Mouse (Mus musculus): ENCODE measurements at regions not wholly inside any gene's neighbourhood (a gene's known extent, or its start where the extent isn't known, plus 50 kb on each side); places are given as distances from the start of the nearest gene placed in this dataset.

DNA sequence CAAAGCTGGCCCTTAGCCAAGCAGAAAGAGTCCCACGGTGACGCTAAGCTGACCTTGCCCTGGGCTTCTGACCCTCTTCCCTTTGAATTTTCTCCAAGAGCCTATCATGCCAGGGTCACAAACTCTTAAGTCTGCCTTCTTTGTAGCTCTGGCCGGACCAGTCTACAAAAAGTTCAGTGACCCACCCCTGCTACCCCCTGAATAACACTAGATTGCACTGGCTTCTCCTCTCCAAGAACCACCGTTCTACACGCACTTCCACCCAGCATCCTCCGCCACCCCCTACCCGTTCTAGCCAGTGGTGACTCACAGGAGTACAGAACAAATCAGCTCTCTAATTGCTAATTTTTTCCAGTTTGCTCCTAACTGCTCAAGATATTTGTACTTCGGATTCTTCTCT, 325.0 kb downstream of the Tns1 start:
- no peak for DNase-seq (ENCODE audit: low spot score in 2 of 2)

- DNase-seq (ENCODE audit: low spot score in 2 of 2): no peak
Observed at GRCm38 (mm10) chr1:73797858-73798257, 326.4 kb downstream of the Tns1 start.

DNA sequence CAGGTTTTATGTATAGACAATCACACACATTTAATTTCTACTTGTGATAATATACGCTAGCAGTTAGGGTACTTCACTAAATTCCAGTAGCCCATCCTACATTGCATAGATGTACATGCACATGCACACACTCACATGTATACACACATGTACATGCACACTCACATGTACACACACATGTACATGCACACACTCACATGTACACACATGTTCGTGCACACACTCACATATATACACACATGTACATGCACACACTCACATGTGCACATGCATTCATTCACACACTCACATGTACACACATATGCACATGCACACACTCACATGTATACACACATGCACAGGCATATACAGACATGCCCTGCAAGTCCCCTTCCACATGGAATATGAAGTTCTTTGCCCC, 326.8 kb downstream of the Tns1 start:
- DNase-seq (ENCODE audit: low spot score in 2 of 2): no peak

- DNase-seq (ENCODE audit: low spot score in 2 of 2): no peak
Observed at GRCm38 (mm10) chr1:73793871-73794270, 330.4 kb downstream of the Tns1 start.

DNA sequence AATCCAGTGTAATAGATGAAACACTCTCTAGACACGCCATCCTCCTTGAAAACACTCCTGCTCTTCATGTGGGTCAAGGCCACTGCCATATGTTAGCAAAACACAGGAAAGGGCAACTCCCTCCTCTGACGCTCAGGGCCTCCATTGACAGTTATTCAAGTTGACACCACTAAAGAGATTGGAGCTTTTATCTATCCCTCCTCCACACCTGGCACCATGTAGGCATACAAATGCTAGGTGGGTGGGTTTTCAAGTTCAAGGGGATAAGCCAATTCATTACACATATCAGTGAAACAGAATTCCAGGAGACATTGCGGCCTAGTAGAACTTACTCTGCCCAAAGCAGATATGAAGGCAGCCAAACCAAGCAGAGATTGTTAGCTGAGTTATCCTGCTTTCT, 331.0 kb downstream of the Tns1 start:
- DNase-seq (ENCODE audit: low spot score in 2 of 2): no peak

- no peak for DNase-seq (ENCODE audit: low spot score in 2 of 2)
Observed at GRCm38 (mm10) chr1:73792311-73792710, 331.9 kb downstream of the Tns1 start.

DNA sequence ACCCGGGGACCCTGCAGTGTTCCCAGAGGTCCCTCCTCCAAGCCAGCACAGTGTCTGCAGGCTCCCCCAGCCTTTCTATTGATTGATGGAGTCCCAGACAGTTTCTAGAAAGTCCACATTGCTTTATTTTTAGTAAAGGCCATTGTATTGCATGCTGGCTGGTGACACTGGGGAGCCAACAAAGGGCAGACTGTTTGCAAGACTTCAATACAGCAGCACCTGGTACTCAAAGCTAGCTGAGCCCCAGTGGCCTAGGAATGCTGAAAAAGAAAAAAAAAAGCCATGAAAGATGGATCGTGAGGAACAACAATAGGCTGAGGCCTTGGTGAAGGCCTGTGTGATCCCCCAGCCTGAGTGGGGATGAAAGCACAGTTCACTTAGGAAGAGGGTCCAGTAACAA, 336.6 kb downstream of the Tns1 start:
- no peak for DNase-seq (ENCODE audit: low spot score in 2 of 2)

DNA sequence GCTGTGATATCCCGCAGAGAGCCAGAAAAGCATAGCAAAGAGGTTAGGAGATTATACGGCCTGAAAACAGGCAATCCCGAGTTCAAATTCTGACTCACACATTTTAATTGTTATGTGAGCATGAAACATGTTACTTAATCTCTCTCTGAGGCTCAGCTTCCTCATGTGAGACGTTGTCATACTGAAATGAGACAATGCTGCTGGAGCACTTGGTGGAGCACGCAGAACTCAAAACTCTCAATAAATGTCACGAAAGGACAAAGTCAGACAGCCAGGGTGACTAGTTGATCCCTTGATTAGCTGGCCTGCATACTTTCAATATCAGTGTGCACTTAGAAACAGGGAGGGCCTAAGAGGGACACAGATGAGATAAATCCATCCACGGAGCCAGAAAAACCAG, 337.0 kb downstream of the Tns1 start:
- no peak for DNase-seq (ENCODE audit: low spot score in 2 of 2)

DNA sequence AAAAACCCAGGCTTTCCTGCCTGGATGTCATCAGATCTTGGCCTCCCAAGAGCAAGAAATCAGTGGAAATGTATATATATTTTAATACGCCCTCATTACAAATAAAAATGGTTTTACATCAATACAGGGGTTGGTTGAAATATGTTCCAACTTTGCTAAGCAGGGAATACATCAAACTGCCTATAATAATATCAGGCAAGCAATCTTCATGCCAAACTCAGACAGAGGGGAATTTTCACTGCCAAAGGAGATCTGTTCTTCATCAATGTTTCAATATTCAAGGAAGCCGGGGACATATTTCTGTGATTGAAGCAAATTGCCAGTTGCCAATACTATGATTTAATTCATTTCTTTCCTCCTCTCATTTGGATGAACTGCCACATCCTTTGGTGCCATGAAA, 340.9 kb downstream of the Tns1 start:
- DNase-seq (ENCODE audit: low spot score in 2 of 2): no peak

DNA sequence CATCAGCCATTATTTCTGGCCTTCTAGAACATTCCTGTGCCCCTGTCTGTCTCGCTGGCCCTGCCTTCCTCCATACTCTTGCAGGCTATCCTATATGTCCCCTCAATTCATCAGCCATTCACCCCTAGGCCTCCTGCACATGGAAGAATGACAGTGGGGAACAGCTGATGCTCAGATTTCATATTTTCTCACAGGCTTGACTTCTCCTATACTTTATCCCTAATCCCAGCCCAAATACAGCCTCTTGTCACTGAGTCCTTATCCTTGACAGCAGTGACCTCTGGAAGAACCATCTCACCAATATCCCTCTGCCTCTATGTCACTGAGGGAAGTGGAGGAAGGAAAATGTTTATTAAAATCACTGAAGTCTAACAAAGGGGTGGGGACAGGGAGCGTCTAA, 341.4 kb downstream of the Tns1 start:
- no peak for DNase-seq (ENCODE audit: low spot score in 2 of 2)

DNA sequence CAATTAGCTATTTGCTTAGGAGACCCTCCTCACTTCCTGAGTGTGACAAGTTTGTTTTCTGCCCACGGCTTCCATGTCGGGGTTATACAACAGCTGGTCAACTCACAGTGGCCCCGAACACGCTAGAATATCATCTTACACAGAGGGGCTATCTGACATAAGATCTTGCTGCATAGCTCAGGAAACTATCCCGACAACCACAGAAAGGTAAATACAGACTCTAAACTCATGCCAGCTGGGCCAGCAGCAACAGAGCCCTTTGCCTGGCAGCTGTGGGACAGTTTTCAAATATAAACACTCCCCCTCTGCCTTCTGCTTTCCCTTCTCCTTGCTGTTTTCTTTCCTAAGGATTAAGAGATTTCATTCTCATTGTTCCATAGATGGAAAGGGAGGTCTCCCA, 352.5 kb downstream of the Tns1 start:
- DNase-seq (ENCODE audit: low spot score in 2 of 2): no peak

- no peak for DNase-seq (ENCODE audit: low spot score in 2 of 2)
Observed at GRCm38 (mm10) chr1:73770631-73771030, 353.6 kb downstream of the Tns1 start.

GRCm38 (mm10) chr1:73764611-73765333, 359.5 kb downstream of the Tns1 start:
- no peak for DNase-seq (ENCODE audit: low spot score in 2 of 2)

- no peak for DNase-seq (ENCODE audit: low spot score in 2 of 2)
Observed at GRCm38 (mm10) chr1:73758110-73759061, 365.9 kb downstream of the Tns1 start.

DNA sequence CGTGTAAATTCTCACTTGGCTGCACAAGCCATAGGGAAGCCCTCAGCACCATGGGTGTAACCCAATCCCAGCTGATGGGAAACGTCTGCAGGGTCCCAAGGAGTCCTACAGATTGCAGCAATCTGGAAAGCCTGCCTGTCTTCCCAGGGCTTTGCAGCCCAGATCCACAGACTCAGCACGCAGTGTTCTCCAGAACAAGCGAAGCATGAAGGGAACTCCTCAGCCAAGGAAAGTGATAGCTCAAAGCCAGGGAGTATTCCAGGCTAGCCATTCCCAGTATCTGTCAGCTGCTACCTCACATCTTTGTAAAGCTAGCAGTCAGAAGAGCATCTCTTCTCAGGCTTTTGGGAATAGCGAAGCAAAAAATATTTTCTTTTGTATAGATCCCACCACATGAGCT, 368.5 kb downstream of the Tns1 start:
- DNase-seq (ENCODE audit: low spot score in 2 of 2): no peak

- DNase-seq (ENCODE audit: low spot score in 2 of 2): no peak
Observed at GRCm38 (mm10) chr1:73754928-73755327, 369.3 kb downstream of the Tns1 start.

DNA sequence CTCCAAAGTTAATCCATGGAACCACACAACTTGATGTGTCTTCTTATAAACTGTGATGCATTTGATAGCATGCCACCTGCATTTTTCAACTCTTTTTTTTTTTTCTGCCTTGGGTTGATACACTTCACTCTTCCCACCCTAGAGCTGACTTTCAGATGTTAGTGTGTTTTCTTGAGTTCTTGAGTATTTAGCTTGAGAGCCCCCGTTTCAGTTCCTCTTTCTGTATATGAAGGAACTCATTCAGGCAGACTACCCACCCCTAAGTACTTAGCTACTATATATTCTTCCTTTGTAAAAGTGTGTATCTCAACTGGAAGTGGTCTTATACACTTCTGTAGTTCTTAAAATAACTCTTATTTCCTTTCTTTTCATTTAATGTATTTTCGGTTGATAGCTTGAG, 371.1 kb downstream of the Tns1 start:
- no peak for DNase-seq (ENCODE audit: low spot score in 2 of 2)

- no peak for DNase-seq (ENCODE audit: low spot score in 2 of 2)
Observed at GRCm38 (mm10) chr1:73748702-73749101, 375.5 kb downstream of the Tns1 start.

DNA sequence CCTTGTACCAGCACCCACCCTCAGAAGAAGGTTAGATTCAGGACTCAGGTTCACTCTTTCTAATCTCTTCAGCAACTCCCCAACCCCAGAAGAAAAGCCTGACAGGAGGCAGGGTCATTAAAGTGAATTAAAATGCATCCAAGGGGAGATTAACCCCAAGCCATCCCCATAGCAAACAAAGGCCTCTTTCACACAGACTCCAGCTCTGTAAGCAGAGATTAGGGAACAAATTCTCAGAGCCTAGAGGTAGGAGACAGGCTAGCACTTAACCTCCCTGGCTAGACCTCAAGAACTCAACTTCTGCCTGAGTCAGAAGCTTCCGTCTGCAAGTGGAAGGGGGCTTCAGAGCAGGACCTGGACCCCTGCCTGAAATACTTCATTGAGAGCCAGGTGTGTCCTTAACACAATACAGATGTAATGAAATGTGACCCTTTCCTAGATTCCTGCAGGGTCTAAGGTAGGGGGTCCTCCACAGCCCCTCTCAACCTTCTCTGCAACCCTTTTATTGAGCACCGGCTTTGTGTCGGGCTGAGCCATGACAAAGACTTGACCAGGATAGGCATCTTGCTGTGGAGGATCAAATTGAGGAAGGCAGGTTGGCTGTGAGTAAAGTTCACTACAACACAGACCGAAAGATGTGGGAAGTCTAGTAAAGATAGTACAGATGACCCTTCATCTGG, 379.6 kb downstream of the Tns1 start:
- DNase-seq (ENCODE audit: low spot score in 2 of 2): no peak

DNA sequence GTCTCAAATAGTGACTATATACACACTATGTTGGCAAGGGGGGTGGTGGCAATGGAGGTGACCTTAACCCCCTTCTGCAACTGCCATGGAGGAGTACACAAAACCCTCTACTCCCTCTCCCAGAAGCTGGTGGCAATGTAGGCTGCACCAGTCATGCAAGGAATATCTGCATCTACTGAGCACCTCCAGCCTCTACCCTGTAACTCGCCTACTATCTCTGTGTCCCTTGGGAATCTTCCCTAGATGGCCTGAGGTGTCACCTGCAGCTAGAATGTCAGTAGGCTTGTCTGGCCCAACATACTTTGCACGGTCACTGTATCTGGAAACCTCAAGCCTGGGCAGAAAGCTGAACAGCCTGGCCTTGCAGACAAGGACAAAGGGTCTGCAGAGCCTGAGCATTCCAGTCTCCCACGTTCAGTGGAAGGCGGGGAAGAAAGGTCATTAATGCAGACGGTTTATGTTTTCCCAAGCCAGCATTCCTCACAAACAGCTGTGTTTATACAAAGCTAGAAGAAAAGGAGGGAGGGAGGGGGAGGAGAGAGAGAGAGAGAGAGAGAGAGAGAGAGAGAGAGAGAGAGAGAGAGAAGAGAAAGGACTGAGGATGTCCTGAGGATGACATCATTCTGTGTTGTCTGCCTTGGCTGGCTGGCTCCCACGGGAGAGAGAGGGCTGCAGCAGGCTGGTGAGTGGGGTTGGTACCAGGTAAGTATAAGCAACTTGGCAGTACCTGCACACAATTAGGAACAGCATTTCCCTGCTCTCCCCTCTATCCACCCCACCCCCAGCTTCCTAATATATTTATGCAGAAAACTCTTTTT, 380.3 kb downstream of the Tns1 start:
- no peak for DNase-seq (ENCODE audit: low spot score in 2 of 2)

GRCm38 (mm10) chr1:73737083-73737482, 387.2 kb downstream of the Tns1 start:
- DNase-seq (ENCODE audit: low spot score in 2 of 2): no peak

GRCm38 (mm10) chr1:73728377-73728776, 395.9 kb downstream of the Tns1 start:
- no peak for DNase-seq (ENCODE audit: low spot score in 2 of 2)
